Mouse (Mus musculus): ENCODE results near the gene Trappc6a.

Trappc6a gene

GRCm38 (mm10) chr7:19561431-19561764, 53.2 kb downstream of the Trappc6a start:
- DNase-seq (ENCODE audit: low read depth, low spot score) = no peak

- DNase-seq (ENCODE audit: low read depth, low spot score) = peak; percentile 97
Observed at GRCm38 (mm10) chr7:19561765-19562642, 53.8 kb downstream of the Trappc6a start.

- no peak for DNase-seq (ENCODE audit: low read depth, low spot score)
Observed at GRCm38 (mm10) chr7:19562643-19563410, 54.6 kb downstream of the Trappc6a start, which contains the start of gene Ppp1r37. TSS of gene Ppp1r37 (minus strand) at chr7:19563076.

GRCm38 (mm10) chr7:19563884-19564283, 55.7 kb downstream of the Trappc6a start:
- DNase-seq (ENCODE audit: low read depth, low spot score) = no peak

GRCm38 (mm10) chr7:19564455-19564854, 56.3 kb downstream of the Trappc6a start:
- DNase-seq (ENCODE audit: low read depth, low spot score) = no peak

Data from skeletal muscle tissue, adult 2 months (tissue).